Mouse (Mus musculus) thymus, adult 2 months (tissue): Measurements from ENCODE around the gene Cpxm1.

Experiments used
- CTCF ChIP-seq: fragments of 200-500 bp; IDR thresholded peaks from 2 replicates; pipeline ENCODE4 v1.5.1; 2012; ENCODE audit warnings: mild to moderate bottlenecking, control low read depth, low read length, moderate library complexity, borderline replicate concordance; ENCODE audit not compliant: control insufficient read depth, poor library complexity, insufficient read depth; ENCODE audit errors: extremely low read depth
- POLR2A ChIP-seq: fragments of 200-500 bp; IDR thresholded peaks from 2 replicates; pipeline ENCODE4 v1.6.1; 2012; ENCODE audit warnings: mild to moderate bottlenecking, low read length, control low read depth, moderate library complexity; ENCODE audit not compliant: control insufficient read depth, poor library complexity, insufficient read depth; ENCODE audit errors: extremely low read depth

GRCm38 (mm10) chr2:130433152-130433551 lies 35.8 kb upstream of the Cpxm1 start:
- TF ChIP-seq CTCF (peak; percentile 59; the same call in 1 of the 2 replicates), POLR2A (no peak)
